Mouse (Mus musculus): ENCODE measurements around the gene Atp6v0a4.

- TF ChIP-seq CTCF (IDR thresholded peaks at IDR 0.05; ENCODE audit: low read depth, low read length) (no peak), GATA1 (IDR thresholded peaks at IDR 0.05; ENCODE audit: borderline replicate concordance, low read length) (no peak), POLR2AphosphoS5 (IDR thresholded peaks at IDR 0.05; ENCODE audit: insufficient replicate concordance, low read depth, low read length) (no peak), TAL1 (conservative IDR thresholded peaks at IDR 0.05; ENCODE audit: low read depth, low read length) (no peak), GATA2 (IDR thresholded peaks at IDR 0.05; ENCODE audit: borderline replicate concordance, low read depth, low read length) (no peak)
These were observed 20.6 kb downstream of the Atp6v0a4 start for GRCm38 (mm10) chr6:38103775-38104174.

Data from G1E (cell line).